31 mouse cellular contexts compared by ENCODE assay signal in genomic region chr6:49491526-49491925, GRCm38 (mm10).
"Had no signal": no experiment of that assay in that cellular context is flagged by ENCODE, and none has a peak within 500 bp of the region (broad histone marks: within the 10 kb centered on the region; RNA-seq: fewer than 3 reads in every experiment).

No protein-coding gene starts in this region.

- H3K4me1 ChIP-seq: limb, embryonic 10.5 days; limb, embryonic 12.5 days; limb, embryonic 13.5 days; limb, embryonic 15.5 days; liver, embryonic 12.5 days; liver, embryonic 13.5 days; liver, embryonic 15.5 days; lung, embryonic 15.5 days; megakaryocyte, embryonic 14.5 days; midbrain, embryonic 10.5 days; midbrain, embryonic 12.5 days; midbrain, embryonic 13.5 days; midbrain, embryonic 15.5 days had no signal

- H3K4me2 ChIP-seq: limb, embryonic 12.5 days; limb, embryonic 13.5 days; limb, embryonic 15.5 days; liver, embryonic 11.5 days; liver, embryonic 12.5 days; liver, embryonic 13.5 days; liver, embryonic 15.5 days; lung, embryonic 14.5 days; lung, embryonic 15.5 days; midbrain, embryonic 11.5 days; midbrain, embryonic 12.5 days; midbrain, embryonic 13.5 days; midbrain, embryonic 15.5 days had no signal

- DNase-seq: left cerebral cortex, postnatal 4 days; liver; liver, embryonic 13.5 days; liver, postnatal 0 days; lung, adult 18-20 months; lung, adult 2 months; lung, embryonic 14.5 days; lung, postnatal 10 days; lung, postnatal 14 days; lung, postnatal 36 days; lung, postnatal 4 days; midbrain, embryonic 14.5 days had no signal

- H3K27me3 ChIP-seq: limb, embryonic 12.5 days; limb, embryonic 13.5 days; limb, embryonic 15.5 days; liver, embryonic 12.5 days; liver, embryonic 13.5 days; liver, embryonic 15.5 days; lung, embryonic 15.5 days; midbrain, embryonic 12.5 days; midbrain, embryonic 13.5 days; midbrain, embryonic 15.5 days had no signal

- H3K27ac ChIP-seq: limb, embryonic 10.5 days; limb, embryonic 12.5 days; limb, embryonic 13.5 days; limb, embryonic 15.5 days; liver, embryonic 12.5 days; liver, embryonic 13.5 days; liver, embryonic 14.5 days; liver, embryonic 15.5 days; lung, embryonic 15.5 days; macrophage; midbrain, embryonic 10.5 days; midbrain, embryonic 12.5 days; midbrain, embryonic 13.5 days; midbrain, embryonic 15.5 days had no signal

- H3K36me3 ChIP-seq: limb, embryonic 10.5 days; limb, embryonic 12.5 days; limb, embryonic 13.5 days; limb, embryonic 15.5 days; liver, embryonic 12.5 days; liver, embryonic 13.5 days; liver, embryonic 15.5 days; lung, embryonic 15.5 days; midbrain, embryonic 10.5 days; midbrain, embryonic 12.5 days; midbrain, embryonic 13.5 days; midbrain, embryonic 15.5 days had no signal

- H3K9ac ChIP-seq: limb, embryonic 12.5 days; limb, embryonic 13.5 days; limb, embryonic 15.5 days; liver, embryonic 12.5 days; liver, embryonic 13.5 days; liver, embryonic 14.5 days; liver, embryonic 15.5 days; liver, postnatal 0 days; lung, embryonic 14.5 days; lung, embryonic 15.5 days; midbrain, embryonic 12.5 days; midbrain, embryonic 13.5 days; midbrain, embryonic 15.5 days had no signal

- H3K4me3 ChIP-seq: limb, embryonic 10.5 days; limb, embryonic 12.5 days; limb, embryonic 13.5 days; limb, embryonic 15.5 days; liver, embryonic 12.5 days; liver, embryonic 13.5 days; liver, embryonic 15.5 days; lung, embryonic 15.5 days; megakaryocyte, embryonic 14.5 days; midbrain, embryonic 10.5 days; midbrain, embryonic 12.5 days; midbrain, embryonic 13.5 days; midbrain, embryonic 15.5 days; myocyte had no signal

- H3K9me3 ChIP-seq: limb, embryonic 10.5 days; limb, embryonic 12.5 days; limb, embryonic 15.5 days; liver, embryonic 13.5 days; liver, embryonic 15.5 days; lung, embryonic 15.5 days; midbrain, embryonic 10.5 days; midbrain, embryonic 12.5 days; midbrain, embryonic 13.5 days; midbrain, embryonic 15.5 days had no signal

- ATAC-seq: liver, embryonic 12.5 days; liver, postnatal 0 days; lung, postnatal 0 days; midbrain, embryonic 13.5 days; midbrain, embryonic 15.5 days; midbrain, embryonic 16.5 days had no signal
